22 mouse cellular contexts compared by ENCODE assay signal in genomic region chr8:66722835-66723234, GRCm38 (mm10). TPM values are rescaled to one million over a fixed set of nuclear protein-coding genes. Genes with fewer than 3 reads are reported as not detected.
DNase-seq lines count a peak whose midpoint lies in the region; ATAC-seq and TF ChIP-seq lines count a peak whose summit lies in the region.
"Had no signal": no experiment of that assay in that cellular context is flagged by ENCODE, and none has a peak within 500 bp of the region (broad histone marks: within the 10 kb centered on the region; RNA-seq: fewer than 3 reads in every experiment).

No protein-coding gene starts in this region.

- no peak for ATAC-seq in megakaryocyte, adult 5-6 weeks (ENCODE audit: poor library complexity, severe bottlenecking)
- ATAC-seq: forebrain, embryonic 15.5 days had no signal

- no peak overlapping the region for H3K27ac ChIP-seq in kidney, adult 2 months (ENCODE audit: insufficient read depth, low read depth, low read length)
- H3K27ac ChIP-seq: embryonic facial prominence, embryonic 10.5 days; forebrain, embryonic 15.5 days; heart, embryonic 13.5 days; hindbrain, embryonic 15.5 days had no signal

- H3K4me3 ChIP-seq in kidney, adult 2 months (ENCODE audit: insufficient read depth, low read depth, low read length) = no peak overlapping the region
- H3K4me3 ChIP-seq: embryonic facial prominence, embryonic 10.5 days; forebrain, embryonic 15.5 days; heart, embryonic 13.5 days; hindbrain, embryonic 15.5 days had no signal

- WGBS in kidney, adult 2 months = 86% methylated on average over 2 of the region's 2 CpGs

- TF ChIP-seq CTCF in kidney, adult 2 months (conservative IDR thresholded peaks at IDR 0.05; ENCODE audit: insufficient read depth, insufficient read length, low read depth, low read length) = no peak

- DNase-seq in layer of hippocampus, adult 11-12 months (ENCODE audit: low spot score) = peak; percentile 60
- no peak for DNase-seq in layer of hippocampus, postnatal 25 days (ENCODE audit: extremely low spot score in 1 of 2, low spot score in 1 of 2)
- peak; percentile 16 for DNase-seq in right cerebral cortex, adult 18-20 months
- DNase-seq in right cerebral cortex, postnatal 4 days = no peak
- peak; percentile 58 for DNase-seq in layer of hippocampus, adult 9-10 months (ENCODE audit: low spot score)
- no peak for DNase-seq in kidney, adult 2 months
- DNase-seq: adrenal gland, adult 2 months; adrenal gland, postnatal 25 days; cerebellum, adult 2 months; cerebellum, postnatal 10 days; gastrocnemius, postnatal 36 days; heart, adult 11 months; heart, postnatal 36 days had no signal

- no peaks in the 10 kb centered on the region for H3K27me3 ChIP-seq in kidney, adult 2 months (replicated peaks; ENCODE audit: control insufficient read depth, insufficient read depth, low read length)
- H3K27me3 ChIP-seq: forebrain, embryonic 15.5 days; heart, embryonic 13.5 days; hindbrain, embryonic 15.5 days had no signal

- H3K4me1 ChIP-seq in kidney, adult 2 months (ENCODE audit: control insufficient read depth, insufficient read depth, low read length) = no peaks in the 10 kb centered on the region
- H3K4me1 ChIP-seq: embryonic facial prominence, embryonic 10.5 days; forebrain, embryonic 15.5 days; hindbrain, embryonic 15.5 days had no signal

- H3K36me3 ChIP-seq in kidney, adult 2 months (ENCODE audit: control insufficient read depth, insufficient read depth, low read length) = no peaks in the 10 kb centered on the region
- H3K36me3 ChIP-seq: embryonic facial prominence, embryonic 10.5 days; forebrain, embryonic 15.5 days; heart, embryonic 13.5 days; hindbrain, embryonic 15.5 days had no signal

- no peak for TF ChIP-seq POLR2A in kidney, adult 2 months (IDR thresholded peaks at IDR 0.05; ENCODE audit: low read depth, low read length)

RNA-seq across cellular contexts. Expression of gene Npy1r, which starts 25.8 kb away (rescaled TPM):
- 10 to 100 TPM; 26.9 to 34.7 TPM for total RNA-seq in layer of hippocampus, postnatal 25 days (2021)
- not detected in 2 replicates for total RNA-seq in megakaryocyte, adult 5-6 weeks (2015)
- total RNA-seq in megakaryocyte, adult 5-6 weeks (2017) = not detected in 2 replicates
- polyA plus RNA-seq in kidney, adult 2 months (2012; rRNA removed) = 5.6 and 7.0 TPM in 2 replicates

RNA-seq across cellular contexts. Expression of gene Npy5r, which starts 34.9 kb away (rescaled TPM):
- 10 to 100 TPM in 1 of 2 experiments, 1 to 10 TPM in 1; 9.9 to 10.2 TPM for total RNA-seq in layer of hippocampus, postnatal 25 days (2021)
- not detected in 2 replicates for total RNA-seq in megakaryocyte, adult 5-6 weeks (2015)
- not detected in 2 replicates for total RNA-seq in megakaryocyte, adult 5-6 weeks (2017)
- 0.16 and 0.28 TPM in 2 replicates for polyA plus RNA-seq in kidney, adult 2 months (2012; rRNA removed)
- total RNA-seq: ES-E14; gastrocnemius, adult 8-10 months; gastrocnemius, postnatal 36 days; heart, postnatal 36 days had no signal
- polyA plus RNA-seq: heart, embryonic 13.5 days; heart, postnatal 0 days; hindbrain, embryonic 11.5 days had no signal

Comparison
In these comparisons a context has a peak if more than half of its experiments do, and no peak if none do; other contexts are left out.
1. DNase-seq: peak in layer of hippocampus, adult 11-12 months (single experiment), right cerebral cortex, adult 18-20 months (single experiment) and layer of hippocampus, adult 9-10 months (single experiment); none in layer of hippocampus, postnatal 25 days (0 of 2), right cerebral cortex, postnatal 4 days (single experiment) and kidney, adult 2 months (single experiment).
2. RNA of gene Npy1r, which starts 25.8 kb away (total RNA-seq): 26.9 to 34.7 TPM in layer of hippocampus, postnatal 25 days; not detected in megakaryocyte, adult 5-6 weeks; every median in the first group is over 10 times any median in the second.
3. RNA of gene Npy5r, which starts 34.9 kb away (total RNA-seq): 9.9 to 10.2 TPM in layer of hippocampus, postnatal 25 days; not detected in megakaryocyte, adult 5-6 weeks; every median in the first group is over 10 times any median in the second.